Mouse (Mus musculus): ENCODE results near the gene Pdxk.
A peak's percentile ranks its signal among the peaks of the same experiment; 100 is the strongest.

The Pdxk gene

DNA sequence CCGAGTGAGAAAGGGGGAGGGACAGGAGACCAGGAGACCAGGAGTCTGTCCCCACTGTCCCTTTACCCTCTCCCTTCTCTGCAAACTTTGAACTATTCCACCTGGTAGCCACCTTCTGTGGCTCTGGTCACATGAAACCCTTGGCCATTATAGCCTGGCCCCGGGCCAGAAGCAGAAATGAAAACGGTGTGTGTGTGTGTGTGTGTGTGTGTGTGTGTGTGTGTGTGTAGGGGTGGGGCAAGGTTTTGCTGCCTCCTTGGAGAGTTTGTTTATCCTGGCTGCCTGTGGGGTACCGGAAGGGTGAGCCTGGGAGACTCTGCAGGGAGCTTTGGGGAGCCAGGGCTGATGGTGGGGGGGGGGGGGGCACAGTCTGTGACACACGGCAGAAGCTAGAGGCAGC, 4.3 kb downstream of the Pdxk start:
- no peak for DNase-seq (ENCODE audit: low read depth, low spot score)

DNA sequence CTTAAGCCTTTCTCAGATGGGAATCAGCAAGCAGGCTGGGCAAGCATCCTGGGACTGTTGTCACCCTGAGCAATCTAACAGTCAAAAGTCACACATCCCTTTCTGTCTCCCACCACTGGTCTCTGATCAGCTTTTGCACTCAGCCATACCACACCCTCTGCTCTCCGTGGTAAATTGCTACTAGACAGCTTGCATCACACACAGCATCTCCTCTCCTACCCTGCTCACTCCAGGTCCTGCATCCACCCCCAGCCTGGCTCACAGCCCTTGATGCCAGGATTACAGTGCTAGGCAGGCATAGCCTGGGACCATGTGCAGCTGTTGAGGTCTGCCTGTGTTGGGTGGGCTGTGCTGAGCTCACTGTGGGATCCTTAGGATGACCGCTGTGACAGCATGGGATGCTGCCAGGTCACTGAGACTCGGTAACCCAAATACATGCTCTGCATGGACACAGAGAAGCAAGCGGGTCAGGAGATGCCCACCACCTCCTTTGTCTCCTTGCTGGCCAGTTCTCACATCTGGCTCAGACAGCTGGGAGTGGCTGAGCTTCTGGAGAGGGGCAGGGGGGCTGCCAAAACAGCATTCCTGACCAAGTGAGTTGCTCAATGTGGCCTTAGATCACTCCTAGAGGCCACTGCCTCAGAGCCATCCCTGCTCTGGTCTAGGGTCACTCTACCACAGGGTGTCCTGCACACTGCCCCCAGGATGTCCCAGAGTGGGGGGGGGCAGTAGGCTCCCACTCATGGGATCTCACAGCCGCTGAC, 6.2 kb downstream of the Pdxk start:
- no peak for DNase-seq (ENCODE audit: low read depth, low spot score)

DNA sequence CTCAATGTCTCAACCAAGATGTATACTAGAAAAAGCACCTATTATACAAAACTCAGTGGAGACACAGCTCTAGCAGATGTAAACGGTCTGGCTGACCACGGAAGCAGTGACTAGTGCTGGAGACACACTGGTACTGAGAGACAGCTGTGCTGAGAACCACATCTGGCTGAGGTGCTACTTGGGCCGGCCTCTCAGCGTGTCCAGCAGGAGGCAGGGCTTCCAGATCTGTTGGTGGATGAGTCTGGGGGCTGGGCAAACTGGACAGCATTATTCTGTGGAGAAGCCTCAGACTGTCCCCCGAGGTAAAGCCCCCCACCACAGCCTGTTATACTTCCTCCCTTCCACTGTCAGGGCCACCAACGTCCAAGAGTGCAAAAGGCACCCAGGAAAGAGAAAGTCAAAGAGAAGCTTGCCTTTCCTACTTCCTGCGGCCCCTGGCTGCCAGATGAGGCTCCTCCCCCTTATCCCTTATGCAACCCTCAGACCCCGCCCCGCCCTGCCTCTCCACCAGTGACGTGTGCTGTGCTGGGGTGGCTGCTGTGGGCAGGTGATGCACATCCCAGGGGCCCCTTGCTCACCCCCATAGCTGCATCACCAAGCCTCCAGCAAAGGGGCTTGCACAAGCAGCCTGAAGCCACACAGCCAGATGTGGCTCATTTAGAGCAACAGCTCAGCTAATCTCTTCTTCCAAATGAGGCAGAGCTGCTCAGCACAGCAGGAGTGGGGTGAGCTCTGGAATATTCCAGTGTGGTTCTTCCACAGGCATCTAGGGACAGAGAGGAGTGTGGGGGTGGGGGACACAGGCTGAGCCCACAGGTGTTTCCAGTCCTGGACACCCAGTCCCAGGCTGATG, 7.1 kb downstream of the Pdxk start:
- DNase-seq (ENCODE audit: low read depth, low spot score) = no peak

DNA sequence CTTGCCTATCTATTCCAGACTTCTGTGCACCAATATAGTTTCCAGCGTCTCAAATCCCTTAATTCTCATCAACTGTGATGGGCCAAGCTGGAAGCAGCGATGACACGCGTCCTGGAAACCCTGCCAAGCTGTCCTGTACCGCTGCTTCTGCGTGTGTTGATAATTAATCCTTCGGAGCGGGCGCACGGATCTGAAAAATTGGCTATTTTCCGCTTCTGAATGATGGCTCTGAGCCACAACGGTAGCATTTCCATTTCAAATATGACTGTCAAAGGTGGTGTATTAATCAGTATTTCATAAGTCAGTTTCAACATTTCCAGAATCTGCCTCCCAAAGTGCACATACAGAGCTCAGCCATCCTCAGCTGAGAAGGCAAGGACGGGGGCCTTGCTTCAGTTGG, 8.1 kb downstream of the Pdxk start:
- DNase-seq (ENCODE audit: low read depth, low spot score) = no peak

DNA sequence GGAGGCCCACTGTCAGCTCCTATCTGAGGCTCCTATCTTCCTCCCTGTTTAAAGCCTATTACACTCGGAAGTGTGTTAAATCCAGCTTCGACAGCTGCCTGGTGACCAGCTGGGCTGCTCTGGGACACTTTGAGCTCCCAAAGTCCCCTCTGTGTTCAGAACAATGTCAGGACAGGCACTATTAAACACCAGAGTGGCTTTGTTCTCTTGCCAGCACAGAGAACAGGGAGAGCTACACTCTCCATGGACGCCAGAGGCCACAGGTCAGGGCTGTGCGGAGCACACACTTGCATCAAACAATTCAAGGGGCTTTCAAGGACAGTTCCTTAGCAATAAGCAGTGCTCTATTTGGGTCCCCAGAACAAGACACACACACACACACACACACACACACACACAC, 12.1 kb downstream of the Pdxk start:
- no peak for DNase-seq (ENCODE audit: low read depth, low spot score)

DNA sequence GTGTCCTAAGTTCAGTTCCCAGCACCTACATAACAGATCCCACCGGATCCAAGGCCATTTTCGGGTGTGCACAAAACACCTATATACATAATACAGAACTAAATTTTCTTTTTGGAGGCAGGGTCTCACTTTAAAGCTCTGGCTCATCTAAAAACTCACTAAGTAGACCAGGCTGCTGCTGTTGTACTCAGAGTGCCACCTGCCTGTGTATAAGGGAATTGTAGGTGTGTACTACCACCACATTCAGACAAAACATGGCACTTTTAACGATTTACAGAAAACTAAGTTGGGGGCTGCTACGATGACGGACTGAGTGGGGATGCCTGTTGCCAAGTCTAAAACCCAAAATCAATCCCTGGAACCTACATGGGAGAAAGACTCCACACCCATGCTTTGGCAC, 14.0 kb downstream of the Pdxk start:
- no peak for DNase-seq (ENCODE audit: low read depth, low spot score)

DNA sequence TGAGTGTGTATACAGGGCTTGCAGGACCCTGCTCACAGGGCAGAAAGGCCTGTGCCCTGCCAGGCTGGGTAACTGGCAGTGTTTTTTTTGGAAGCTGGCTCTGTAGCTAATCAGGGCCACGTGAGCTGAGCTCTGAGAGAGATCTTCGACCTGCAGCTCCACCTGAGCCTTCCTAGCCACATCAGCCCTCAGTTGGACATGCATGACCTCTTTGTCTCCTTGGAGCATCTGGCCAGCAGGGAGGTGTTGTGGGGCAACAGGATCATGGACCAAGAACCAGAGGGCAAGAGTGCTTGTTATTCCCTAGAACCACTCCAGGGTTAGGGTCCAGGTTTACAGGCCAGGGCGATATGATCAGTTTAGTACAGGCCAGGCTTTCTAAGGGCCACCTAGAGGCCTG, 17.4 kb downstream of the Pdxk start:
- no peak for DNase-seq (ENCODE audit: low read depth, low spot score)

DNA sequence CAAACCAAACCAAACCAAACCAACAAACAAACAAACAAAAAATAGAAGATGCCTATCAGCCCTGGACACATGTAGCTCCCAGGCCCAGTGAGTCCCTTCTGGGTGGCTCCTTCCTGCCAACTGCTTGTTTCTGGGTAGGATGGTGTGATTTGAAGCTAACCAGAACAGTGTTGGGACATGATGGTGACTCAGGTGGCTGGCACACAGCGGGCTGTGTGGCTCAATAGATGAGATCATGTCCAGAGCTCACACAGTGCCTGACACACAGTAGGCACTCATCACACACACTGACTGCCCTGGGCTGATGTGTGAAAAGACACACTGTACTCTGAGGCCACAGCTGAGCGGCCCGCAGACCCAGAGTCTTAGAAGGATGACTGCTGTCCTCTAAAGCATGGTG, 18.6 kb downstream of the Pdxk start:
- DNase-seq (ENCODE audit: low read depth, low spot score) = no peak

DNA sequence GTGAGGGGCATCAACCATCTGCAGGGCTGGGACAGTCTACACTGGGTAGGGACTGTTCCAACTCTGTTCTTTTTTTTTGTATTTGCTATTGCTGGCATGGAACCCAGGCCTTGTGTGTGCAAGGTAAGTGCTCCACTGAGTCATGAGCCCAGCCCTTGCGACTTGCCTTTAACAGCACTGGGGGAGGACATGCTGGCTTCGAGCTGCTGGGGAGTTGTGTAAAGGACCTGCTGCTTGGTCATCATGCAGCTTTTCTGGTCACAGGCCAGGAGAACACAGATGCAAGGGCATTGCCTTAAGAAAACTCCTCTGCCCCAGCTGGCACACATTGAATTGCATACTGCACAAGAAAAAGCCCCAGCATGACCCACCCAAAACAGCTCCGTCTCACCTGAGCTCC, 22.5 kb downstream of the Pdxk start:
- DNase-seq (ENCODE audit: low read depth, low spot score) = no peak

DNA sequence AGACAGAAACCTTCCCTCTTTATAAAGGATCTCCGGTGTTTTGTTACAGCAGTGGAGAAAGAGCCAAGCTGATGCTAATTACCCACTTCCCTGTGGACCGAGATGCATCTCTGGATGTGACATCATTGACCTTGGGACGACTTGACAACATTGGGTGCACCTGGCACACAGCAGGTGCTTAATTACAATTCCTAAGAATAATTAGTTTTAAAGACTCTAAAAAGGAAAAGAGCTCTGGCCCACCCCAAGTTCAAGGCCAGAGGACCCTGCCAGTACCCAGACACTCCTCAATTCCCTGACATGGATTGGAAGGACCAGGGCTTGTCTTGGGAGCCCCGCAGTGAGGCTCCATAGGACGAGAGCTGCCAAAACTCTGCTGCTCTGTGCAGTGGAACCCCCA, 23.2 kb downstream of the Pdxk start:
- DNase-seq (ENCODE audit: low read depth, low spot score) = no peak

DNA sequence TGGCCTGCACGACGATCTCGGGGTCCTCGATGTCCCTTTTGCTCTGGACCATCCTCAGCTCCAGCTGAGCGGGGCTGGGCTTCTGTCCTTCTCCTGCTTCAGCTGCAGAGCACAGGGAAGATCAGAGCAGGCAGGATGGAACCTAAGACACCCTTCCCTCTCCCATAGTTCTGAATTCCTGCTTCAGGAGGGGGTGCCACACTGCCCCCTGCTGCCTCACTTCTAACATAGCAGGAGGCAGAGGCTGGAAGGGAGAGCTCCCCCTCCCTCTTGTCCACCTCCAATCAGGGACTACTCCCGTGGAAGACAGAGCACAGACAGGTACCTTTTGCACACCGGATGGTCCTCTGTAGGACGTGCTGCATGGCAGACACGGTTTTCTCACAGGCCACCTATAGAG, 24.0 kb downstream of the Pdxk start:
- no peak for DNase-seq (ENCODE audit: low read depth, low spot score)

DNA sequence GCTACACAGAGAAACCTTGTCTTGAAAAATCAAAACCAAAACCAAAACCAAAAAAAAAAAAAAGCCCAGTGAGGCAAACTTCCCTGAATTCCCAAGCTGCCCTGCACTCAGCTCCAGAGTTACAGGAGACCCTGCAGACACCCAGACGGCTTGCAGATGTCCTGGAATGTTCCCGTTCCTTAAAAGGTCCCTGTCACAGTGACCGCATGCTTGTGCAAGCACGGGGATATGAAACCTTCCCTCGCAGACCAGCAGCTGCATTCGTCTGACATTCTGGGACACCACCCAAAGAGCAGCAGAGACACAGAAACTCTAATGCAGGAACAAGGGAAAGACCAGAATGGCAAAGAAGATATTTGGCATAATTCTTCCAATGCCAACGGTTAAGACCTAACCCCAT, 24.8 kb downstream of the Pdxk start:
- no peak for DNase-seq (ENCODE audit: low read depth, low spot score)

DNA sequence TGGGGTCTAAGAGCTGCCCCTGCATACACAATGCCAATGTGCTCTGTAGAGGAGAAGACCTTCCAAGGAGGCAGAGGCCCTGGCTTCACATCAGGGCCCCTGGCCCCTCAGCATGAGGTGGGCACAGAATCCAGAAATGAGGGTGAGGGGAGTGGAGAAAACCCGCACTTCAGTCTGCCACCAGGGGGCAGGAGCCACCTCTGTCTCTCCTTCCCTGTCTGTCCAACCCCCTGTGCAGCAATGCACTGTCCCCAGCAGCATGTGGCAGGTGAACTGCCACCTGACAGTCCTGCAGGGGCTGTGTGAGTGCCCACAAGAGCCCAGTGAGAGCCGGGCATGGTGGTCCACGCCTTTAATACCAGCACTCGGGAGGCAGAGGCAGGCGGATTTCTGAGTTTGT, 25.2 kb downstream of the Pdxk start:
- no peak for DNase-seq (ENCODE audit: low read depth, low spot score)

DNA sequence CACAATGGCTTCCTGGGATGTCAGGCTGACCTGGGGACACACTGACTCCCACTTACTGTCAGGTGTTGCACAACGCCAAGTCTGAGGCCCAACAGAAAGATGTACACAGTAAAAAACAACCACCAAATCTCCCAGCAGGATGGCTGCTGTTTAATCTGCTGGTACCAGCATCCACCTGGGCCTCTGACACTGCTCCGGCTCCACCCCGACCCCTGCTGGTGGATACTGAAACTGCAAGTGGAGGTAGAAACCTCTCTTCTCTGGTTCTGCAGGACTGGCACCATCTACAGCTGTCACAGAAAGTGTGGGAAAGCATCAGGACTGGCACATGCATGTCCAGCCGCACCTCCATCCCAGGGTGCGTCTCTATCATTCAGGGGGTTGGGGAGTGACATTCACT, 26.7 kb downstream of the Pdxk start:
- peak; percentile 47 for DNase-seq (ENCODE audit: low read depth, low spot score)

DNA sequence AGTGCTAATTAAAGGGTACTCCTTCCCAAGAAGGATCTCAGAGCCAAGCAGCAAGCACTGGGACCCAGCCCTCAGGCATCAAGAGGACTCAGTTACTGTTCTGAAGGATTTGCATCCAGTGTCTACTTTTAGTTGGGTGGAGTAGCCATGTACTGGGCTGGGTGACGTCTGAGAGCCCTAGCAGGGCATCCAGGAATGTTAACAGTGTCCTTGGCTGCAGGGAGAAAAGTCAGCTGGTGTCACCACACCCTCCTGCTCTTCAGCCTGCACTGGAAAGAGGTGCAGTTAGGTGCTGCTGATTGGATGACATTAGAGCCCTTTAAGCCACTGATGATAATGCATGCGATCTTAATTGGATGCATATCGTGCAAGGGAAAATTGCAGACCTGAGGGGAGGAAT, 31.9 kb downstream of the Pdxk start:
- DNase-seq (ENCODE audit: low read depth, low spot score) = no peak

DNA sequence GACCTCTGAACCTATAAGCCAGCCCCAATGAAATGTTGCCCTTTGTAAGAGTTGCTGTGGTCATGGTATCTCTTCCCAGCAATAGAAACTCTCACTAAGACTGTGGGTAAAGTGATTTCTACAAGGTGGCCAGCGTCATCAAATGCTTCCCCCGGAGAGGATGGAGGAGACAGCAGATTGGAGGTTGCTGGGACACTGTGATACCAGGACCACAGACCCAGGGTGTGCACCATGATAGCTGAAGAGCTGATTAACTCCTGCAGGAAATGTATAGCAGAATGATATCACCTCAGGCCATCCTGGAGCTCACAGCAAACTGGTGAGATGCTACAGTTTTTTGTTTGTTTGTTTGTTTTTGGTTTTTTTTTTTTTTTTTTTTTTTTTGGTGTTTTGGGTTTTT, 35.0 kb downstream of the Pdxk start:
- no peak for DNase-seq (ENCODE audit: low read depth, low spot score)

DNA sequence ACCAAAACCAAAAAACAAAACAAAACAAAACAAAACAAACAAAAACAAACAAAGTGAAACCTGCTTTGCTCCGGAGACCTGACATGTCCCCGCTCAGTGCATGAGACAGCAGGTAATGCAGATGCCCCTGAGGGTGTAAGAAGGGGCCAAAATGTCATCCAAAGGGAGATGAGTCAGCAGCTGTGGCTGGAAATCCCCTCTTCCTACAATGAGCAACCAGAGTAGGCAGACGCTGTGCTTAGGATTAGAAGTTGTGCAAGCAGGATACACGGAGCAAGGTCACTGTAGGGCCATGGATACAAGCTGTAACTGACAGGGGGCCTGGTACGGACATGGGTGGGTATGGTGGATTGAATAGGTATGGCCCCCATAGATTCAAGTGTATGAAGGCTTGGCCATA, 35.6 kb downstream of the Pdxk start:
- no peak for DNase-seq (ENCODE audit: low read depth, low spot score)

DNA sequence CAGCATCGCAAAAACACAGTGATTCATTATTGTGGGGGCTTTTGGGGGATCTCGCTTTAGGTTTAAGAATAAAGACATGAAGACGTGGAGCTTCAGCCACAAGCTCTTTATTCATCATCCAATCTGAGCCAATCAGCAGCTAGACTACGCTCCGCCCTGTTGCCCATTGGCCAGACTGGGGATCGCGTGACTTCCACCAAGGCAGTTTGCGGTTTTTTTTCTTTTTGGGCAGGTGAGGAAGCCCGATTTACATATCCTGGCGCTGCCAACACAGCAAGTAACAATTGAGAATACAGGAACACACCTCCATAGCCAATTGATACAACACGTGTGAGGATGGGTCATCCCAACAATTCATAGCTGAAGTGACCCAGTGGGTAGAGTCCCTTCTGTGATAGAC, 36.7 kb downstream of the Pdxk start:
- DNase-seq (ENCODE audit: low read depth, low spot score) = no peak

DNA sequence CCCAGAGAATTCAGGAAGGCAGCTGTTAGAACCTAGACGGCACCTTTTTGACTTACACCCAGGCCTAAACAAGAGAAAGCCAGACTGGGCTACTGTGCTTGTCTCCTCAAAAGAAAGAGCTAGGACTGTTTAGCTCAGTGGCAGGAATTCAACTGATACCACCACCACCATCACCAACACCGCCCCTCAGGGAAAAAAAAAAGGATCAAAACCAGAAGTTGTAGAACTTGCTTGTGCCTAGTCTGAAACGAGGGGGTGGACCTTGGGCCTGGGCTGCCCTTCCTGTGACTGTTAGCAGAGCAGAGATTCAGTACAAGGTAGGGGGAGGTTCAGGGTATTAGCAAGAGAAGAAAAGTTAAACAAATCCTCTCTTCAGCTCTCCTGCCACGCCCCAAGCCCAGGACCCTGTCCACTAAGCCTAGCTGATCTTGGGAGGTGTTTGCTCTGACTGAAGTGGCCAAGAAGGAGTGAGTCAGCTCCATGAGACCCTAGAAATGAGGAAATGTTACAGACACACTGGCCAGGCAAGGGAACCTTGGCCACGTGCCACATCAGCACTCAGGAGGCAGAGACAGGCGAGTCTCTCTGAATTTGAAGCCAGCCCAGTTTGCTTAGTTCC, 38.5 kb downstream of the Pdxk start:
- DNase-seq (ENCODE audit: low read depth, low spot score) = no peak

DNA sequence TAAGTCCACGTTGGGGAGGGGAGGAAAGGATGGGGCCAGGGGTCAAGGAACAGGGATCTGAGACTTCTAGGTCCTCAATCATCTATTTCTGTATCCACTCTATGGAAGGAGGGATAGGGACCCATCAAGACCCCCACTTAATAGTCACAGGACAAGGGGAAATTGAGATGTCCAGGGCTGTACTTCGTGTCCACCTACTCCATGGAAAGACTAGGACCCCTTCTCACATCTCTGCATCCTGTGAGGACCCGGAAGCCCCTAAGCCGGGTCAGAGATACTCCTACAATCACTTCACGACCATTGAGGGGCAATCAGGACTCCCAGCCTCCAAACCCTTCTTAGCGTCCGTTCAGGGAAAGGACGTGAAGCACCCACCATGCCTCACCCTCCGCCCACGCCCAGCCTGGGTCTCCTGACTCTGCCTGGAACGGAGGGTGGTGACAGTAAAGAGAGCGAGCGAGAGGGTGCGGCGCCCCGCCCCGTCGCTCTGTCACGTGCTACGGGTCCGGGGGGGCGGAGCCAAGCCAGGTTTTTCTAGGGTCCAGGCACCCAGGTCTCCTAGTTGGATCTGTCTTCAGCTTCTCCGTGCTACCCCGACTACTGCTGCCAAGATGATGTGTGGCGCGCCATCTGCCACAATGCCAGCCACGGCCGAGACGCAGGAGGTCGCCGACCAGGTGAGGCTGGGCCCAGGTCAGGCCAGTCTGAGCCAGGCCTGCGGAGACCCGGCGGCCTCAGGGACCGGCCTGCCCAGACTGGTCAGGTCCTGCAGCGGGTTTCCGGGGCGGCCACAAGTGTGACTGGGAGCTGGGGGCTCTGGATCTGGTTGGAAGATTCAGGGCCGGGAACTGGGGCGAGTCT, 39.4 kb downstream of the Pdxk start, which contains the start of gene Cstb:
Gene Cstb (plus strand): TSS at position 489 of the 861 bp plus-strand sequence.
- DNase-seq (ENCODE audit: low read depth, low spot score) = peak; percentile 66

DNA sequence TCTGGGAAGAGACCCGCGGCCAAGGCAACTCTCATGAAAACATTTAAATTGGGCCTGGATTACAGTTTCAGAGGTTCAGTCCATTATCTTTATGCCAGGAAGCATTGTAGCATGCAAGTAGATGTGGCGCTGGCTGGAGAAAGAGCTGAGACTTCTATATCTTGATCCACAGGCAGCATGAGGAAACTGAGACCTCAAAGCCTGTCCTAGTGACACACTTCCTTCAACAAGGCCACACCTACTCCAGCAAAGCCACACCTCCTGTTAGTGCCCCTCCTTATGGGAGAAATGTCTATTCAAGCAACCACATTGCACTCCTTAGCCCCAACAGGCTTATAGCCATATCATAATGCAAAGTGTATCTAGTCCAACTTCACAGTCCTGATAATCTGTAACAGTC, 42.2 kb downstream of the Pdxk start:
- no peak for DNase-seq (ENCODE audit: low read depth, low spot score)

DNA sequence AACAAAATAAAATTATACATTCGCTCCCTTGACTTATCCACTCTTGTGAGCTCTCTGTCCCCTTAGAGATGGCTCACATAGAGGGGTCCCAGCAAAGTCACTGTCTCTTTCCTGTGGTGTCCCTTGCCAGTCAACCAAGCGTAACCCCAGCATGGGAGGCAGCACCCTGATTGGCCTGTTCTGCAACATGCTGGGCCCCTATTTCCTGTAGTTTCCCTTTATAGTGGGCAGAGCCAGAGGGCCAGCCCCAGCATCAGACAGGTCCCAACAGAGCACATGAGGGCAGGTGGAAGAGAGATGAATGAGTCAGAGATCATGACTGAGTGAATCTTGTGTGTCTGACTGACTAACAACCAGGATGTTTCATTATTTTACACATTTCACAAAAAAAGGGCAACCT, 43.8 kb downstream of the Pdxk start:
- no peak for DNase-seq (ENCODE audit: low read depth, low spot score)
